Mouse (Mus musculus): ENCODE results near the gene Laptm5. TPM values are rescaled to one million over a fixed set of nuclear protein-coding genes. Genes with fewer than 3 reads are reported as not detected.
A peak's percentile ranks its signal among the peaks of the same experiment; 100 is the strongest.

The Laptm5 gene
- 19.6 and 26.4 TPM in 2 replicates for polyA plus RNA-seq (2016; fragmentation: Nextera tagmentation; extraction: Ambion mirVana)

GRCm38 (mm10) chr4:130913077-130913476 lies at the start of gene Laptm5:
Gene Laptm5 (plus strand): TSS chr4:130913125.
- Histone ChIP-seq H3K27ac (replicated peaks) (no peak within 1 kb of the TSS), H3K4me2 (replicated peaks) (no peak within 1 kb of the TSS), H3K4me3 (no peak within 1 kb of the TSS), H3K36me3 (no peaks in the 10 kb centered on the region), H3K9ac (replicated peaks) (no peak within 1 kb of the TSS), H3K27me3 (no peaks in the 10 kb centered on the region; the same call in 1 of the 2 replicates), H3K4me1 (no peaks in the 10 kb centered on the region), H3K9me3 (no peaks in the 10 kb centered on the region)
- WGBS, result 68% methylated on average over 11 of the region's 11 CpGs
- no peak for ATAC-seq (ENCODE audit: low FRiP score, low read depth)

- ATAC-seq (ENCODE audit: low FRiP score, low read depth), result peak; percentile 61
- 8% methylated on average over 8 of the region's 9 CpGs for WGBS
- Histone ChIP-seq H3K36me3 (no peaks in the 10 kb centered on the region), H3K27me3 (peaks cover 84% of the 10 kb centered on the region), H3K4me2 (replicated peaks) (peak overlapping the region; percentile 30), H3K9me3 (no peaks in the 10 kb centered on the region), H3K27ac (replicated peaks) (peak overlapping the region; percentile 65), H3K4me1 (peaks cover 44% of the 10 kb centered on the region), H3K9ac (replicated peaks) (no peak overlapping the region), H3K4me3 (no peak overlapping the region)
Observed at GRCm38 (mm10) chr4:130865460-130865859, 47.5 kb upstream of the Laptm5 start.

- peaks cover 44% of the 10 kb centered on the region for H3K4me1 ChIP-seq
- H3K9ac ChIP-seq (replicated peaks), result no peak overlapping the region
- no peaks in the 10 kb centered on the region for H3K36me3 ChIP-seq
- ATAC-seq (ENCODE audit: low FRiP score, low read depth), result peak; percentile 79
- H3K9me3 ChIP-seq, result no peaks in the 10 kb centered on the region
- no peak overlapping the region for H3K4me3 ChIP-seq
- peak overlapping the region; percentile 65 for H3K27ac ChIP-seq (replicated peaks)
- peaks cover 81% of the 10 kb centered on the region for H3K27me3 ChIP-seq
- H3K4me2 ChIP-seq (replicated peaks), result peak overlapping the region; percentile 30
- WGBS, result 10% methylated on average over 8 of the region's 8 CpGs
Observed at GRCm38 (mm10) chr4:130865901-130866371, 47.0 kb upstream of the Laptm5 start.

GRCm38 (mm10) chr4:130867940-130868339 lies 45.0 kb upstream of the Laptm5 start:
- H3K27me3 ChIP-seq, result peaks cover 69% of the 10 kb centered on the region
- 82% methylated on average over 6 of the region's 6 CpGs for WGBS
- no peak for ATAC-seq (ENCODE audit: low FRiP score, low read depth)

GRCm38 (mm10) chr4:130868803-130869202 lies 44.1 kb upstream of the Laptm5 start:
- peaks cover 61% of the 10 kb centered on the region for H3K27me3 ChIP-seq
- H3K4me2 ChIP-seq (replicated peaks), result no peak overlapping the region
- 53% methylated on average over 5 of the region's 5 CpGs for WGBS
- H3K4me1 ChIP-seq, result peaks cover 36% of the 10 kb centered on the region
- H3K9ac ChIP-seq (replicated peaks), result no peak overlapping the region
- no peak overlapping the region for H3K4me3 ChIP-seq
- H3K9me3 ChIP-seq, result no peaks in the 10 kb centered on the region
- H3K27ac ChIP-seq (replicated peaks), result no peak overlapping the region
- H3K36me3 ChIP-seq, result no peaks in the 10 kb centered on the region
- ATAC-seq (ENCODE audit: low FRiP score, low read depth), result no peak

More at GRCm38 (mm10) chr4:130867940-130868339, 45.0 kb upstream of the Laptm5 start:
- no peak overlapping the region for H3K4me2 ChIP-seq (replicated peaks)
- peaks cover 36% of the 10 kb centered on the region for H3K4me1 ChIP-seq
- H3K36me3 ChIP-seq, result no peaks in the 10 kb centered on the region
- H3K4me3 ChIP-seq, result no peak overlapping the region
- H3K9me3 ChIP-seq, result no peaks in the 10 kb centered on the region
- no peak overlapping the region for H3K9ac ChIP-seq (replicated peaks)
- H3K27ac ChIP-seq (replicated peaks), result no peak overlapping the region

GRCm38 (mm10) chr4:130872414-130872813 lies 40.5 kb upstream of the Laptm5 start:
- Histone ChIP-seq H3K9me3 (no peaks in the 10 kb centered on the region), H3K4me1 (peaks cover 32% of the 10 kb centered on the region), H3K4me2 (replicated peaks) (no peak overlapping the region), H3K9ac (replicated peaks) (no peak overlapping the region; the same call in 1 of the 2 replicates), H3K27me3 (peaks cover 55% of the 10 kb centered on the region), H3K4me3 (no peak overlapping the region), H3K36me3 (no peaks in the 10 kb centered on the region), H3K27ac (replicated peaks) (peak overlapping the region; percentile 58; the same call in 1 of the 2 replicates)
- no peak for ATAC-seq (ENCODE audit: low FRiP score, low read depth)
- WGBS, result 23% methylated on average over 11 of the region's 11 CpGs

- H3K36me3 ChIP-seq, result no peaks in the 10 kb centered on the region
- no peak overlapping the region for H3K9ac ChIP-seq (replicated peaks)
- no peak for ATAC-seq (ENCODE audit: low FRiP score, low read depth)
- WGBS, result 89% methylated on average over 5 of the region's 5 CpGs
- H3K4me1 ChIP-seq, result peaks cover 29% of the 10 kb centered on the region
- no peaks in the 10 kb centered on the region for H3K9me3 ChIP-seq
- H3K27me3 ChIP-seq, result peaks cover 51% of the 10 kb centered on the region
- H3K27ac ChIP-seq (replicated peaks), result no peak overlapping the region; the same call in 1 of the 2 replicates
- H3K4me2 ChIP-seq (replicated peaks), result no peak overlapping the region
- no peak overlapping the region for H3K4me3 ChIP-seq
Observed at GRCm38 (mm10) chr4:130873440-130873839, 39.5 kb upstream of the Laptm5 start.

GRCm38 (mm10) chr4:130874601-130875000 lies 38.3 kb upstream of the Laptm5 start:
- Histone ChIP-seq H3K27ac (replicated peaks) (peak overlapping the region; percentile 42; the same call in 1 of the 2 replicates), H3K4me1 (peaks cover 32% of the 10 kb centered on the region), H3K9ac (replicated peaks) (no peak overlapping the region), H3K27me3 (peaks cover 54% of the 10 kb centered on the region), H3K9me3 (no peaks in the 10 kb centered on the region), H3K4me3 (no peak overlapping the region), H3K36me3 (no peaks in the 10 kb centered on the region), H3K4me2 (replicated peaks) (no peak overlapping the region; the same call in 1 of the 2 replicates)
- 12% methylated on average over 10 of the region's 10 CpGs for WGBS
- ATAC-seq (ENCODE audit: low FRiP score, low read depth), result peak; percentile 24; the same call in 1 of the 2 replicates

- Histone ChIP-seq H3K4me1 (peaks cover 32% of the 10 kb centered on the region), H3K36me3 (no peaks in the 10 kb centered on the region), H3K27me3 (peaks cover 57% of the 10 kb centered on the region), H3K4me3 (no peak overlapping the region), H3K9me3 (no peaks in the 10 kb centered on the region), H3K4me2 (replicated peaks) (no peak overlapping the region), H3K27ac (replicated peaks) (no peak overlapping the region), H3K9ac (replicated peaks) (no peak overlapping the region)
- ATAC-seq (ENCODE audit: low FRiP score, low read depth), result no peak
- WGBS, result 55% methylated on average over 14 of the region's 14 CpGs
Observed at GRCm38 (mm10) chr4:130876016-130876726, 36.8 kb upstream of the Laptm5 start.

- peak overlapping the region; percentile 10; the same call in 1 of the 2 replicates for H3K4me3 ChIP-seq
- WGBS, result 8% methylated on average over 21 of the region's 21 CpGs
- peaks cover 70% of the 10 kb centered on the region for H3K27me3 ChIP-seq
- H3K36me3 ChIP-seq, result no peaks in the 10 kb centered on the region
- peaks cover 25% of the 10 kb centered on the region for H3K4me1 ChIP-seq
- no peak overlapping the region; the same call in 1 of the 2 replicates for H3K9ac ChIP-seq (replicated peaks)
- H3K27ac ChIP-seq (replicated peaks), result 0 out of 2 replicates have a peak overlapping the region, but pooled peaks have one; percentile 49
- H3K9me3 ChIP-seq, result no peaks in the 10 kb centered on the region
- ATAC-seq (ENCODE audit: low FRiP score, low read depth), result peak; percentile 85
- peak overlapping the region; percentile 43 for H3K4me2 ChIP-seq (replicated peaks)
Observed at GRCm38 (mm10) chr4:130878273-130879047, 34.5 kb upstream of the Laptm5 start.

GRCm38 (mm10) chr4:130879048-130879384 lies 33.9 kb upstream of the Laptm5 start:
- no peak overlapping the region for H3K4me2 ChIP-seq (replicated peaks)
- peaks cover 25% of the 10 kb centered on the region for H3K4me1 ChIP-seq
- no peaks in the 10 kb centered on the region for H3K36me3 ChIP-seq
- H3K4me3 ChIP-seq, result no peak overlapping the region
- no peak overlapping the region for H3K9ac ChIP-seq (replicated peaks)
- 0 out of 2 replicates have a peak, but pooled peaks have one; percentile 5 for ATAC-seq (ENCODE audit: low FRiP score, low read depth)
- H3K9me3 ChIP-seq, result no peaks in the 10 kb centered on the region
- H3K27ac ChIP-seq (replicated peaks), result 0 out of 2 replicates have a peak overlapping the region, but pooled peaks have one; percentile 49
- H3K27me3 ChIP-seq, result peaks cover 70% of the 10 kb centered on the region
- WGBS, result 71% methylated on average over 1 of the region's 1 CpGs

GRCm38 (mm10) chr4:130881336-130881735 lies 31.6 kb upstream of the Laptm5 start:
- peaks cover 12% of the 10 kb centered on the region for H3K4me1 ChIP-seq
- 77% methylated on average over 5 of the region's 5 CpGs for WGBS

More at GRCm38 (mm10) chr4:130881336-130881735, 31.6 kb upstream of the Laptm5 start:
- Histone ChIP-seq H3K27ac (replicated peaks) (no peak overlapping the region), H3K27me3 (peaks cover 54% of the 10 kb centered on the region), H3K9ac (replicated peaks) (no peak overlapping the region), H3K4me2 (replicated peaks) (no peak overlapping the region), H3K9me3 (no peaks in the 10 kb centered on the region), H3K36me3 (no peaks in the 10 kb centered on the region), H3K4me3 (no peak overlapping the region)
- ATAC-seq (ENCODE audit: low FRiP score, low read depth), result no peak

Measured in midbrain, embryonic 12.5 days (tissue).